Mouse (Mus musculus) left cerebral cortex, adult 9 months (tissue): ENCODE results near the gene Lamb1.
A peak's percentile ranks its signal among the peaks of the same experiment; 100 is the strongest.

Source experiments
- DNase-seq, 2 experiments: peaks; one replicate each; pipeline ENCODE4 v3.0.0; 2022; ENCODE audit warnings: low spot score in 2 of 2

The Lamb1 gene

DNA sequence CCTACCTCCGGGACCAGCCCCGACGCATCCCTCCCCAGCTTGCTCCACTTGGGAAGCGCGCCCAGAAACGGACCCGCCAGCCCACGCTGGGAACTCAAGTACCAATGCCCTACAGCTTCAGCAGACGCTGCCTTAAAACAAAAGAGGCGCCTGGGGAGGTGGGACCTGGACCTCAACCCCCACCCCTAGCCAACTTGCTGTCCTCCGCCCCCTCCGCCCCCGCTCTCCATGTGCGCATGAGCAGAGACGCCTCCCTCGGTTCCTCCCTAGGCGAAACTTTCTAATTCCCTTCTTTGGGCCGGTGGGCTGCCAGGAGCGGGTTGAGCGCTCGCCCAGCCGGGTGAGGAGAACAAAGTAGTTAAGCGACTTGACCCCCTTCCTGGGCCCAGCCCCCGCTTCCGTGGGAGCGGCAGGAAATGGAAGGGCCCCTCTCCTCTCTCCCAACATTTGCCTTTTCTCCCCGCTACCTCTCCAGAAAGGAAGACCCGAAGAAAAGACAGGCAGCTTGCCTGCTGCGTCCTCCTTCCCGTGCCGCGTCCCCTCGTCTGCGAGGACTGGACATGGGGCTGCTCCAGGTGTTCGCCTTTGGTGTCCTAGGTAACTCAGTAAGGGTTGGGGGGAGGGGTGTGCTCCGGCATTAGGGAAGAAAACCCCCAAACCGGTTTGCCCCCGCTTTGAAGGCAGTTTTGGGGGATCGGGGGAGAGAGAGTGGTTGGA lies at the start of gene Lamb1:
Gene Lamb1 (plus strand): TSS at position 230 of the 717 bp plus-strand sequence.
- DNase-seq, result no peak

DNA sequence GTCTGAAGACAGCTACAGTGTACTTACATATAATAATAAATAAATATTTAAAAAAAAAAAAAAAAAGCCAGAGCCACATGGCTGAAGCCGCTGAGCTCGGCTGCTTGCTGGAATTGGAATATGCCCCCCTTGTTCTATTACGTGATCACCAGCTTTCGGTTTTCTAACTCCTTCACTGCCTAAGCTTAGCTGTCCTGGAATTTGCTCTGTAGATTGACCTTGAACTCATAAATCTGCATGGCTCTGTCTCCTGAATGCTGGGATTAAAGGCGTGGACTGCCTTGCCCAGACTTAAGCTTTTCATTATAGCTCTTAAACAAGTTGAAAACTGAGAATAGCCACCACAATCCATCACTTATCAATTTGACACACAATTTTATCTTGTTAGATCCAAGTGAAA lies 47.8 kb upstream of the Lamb1 start:
- DNase-seq, result no peak

DNA sequence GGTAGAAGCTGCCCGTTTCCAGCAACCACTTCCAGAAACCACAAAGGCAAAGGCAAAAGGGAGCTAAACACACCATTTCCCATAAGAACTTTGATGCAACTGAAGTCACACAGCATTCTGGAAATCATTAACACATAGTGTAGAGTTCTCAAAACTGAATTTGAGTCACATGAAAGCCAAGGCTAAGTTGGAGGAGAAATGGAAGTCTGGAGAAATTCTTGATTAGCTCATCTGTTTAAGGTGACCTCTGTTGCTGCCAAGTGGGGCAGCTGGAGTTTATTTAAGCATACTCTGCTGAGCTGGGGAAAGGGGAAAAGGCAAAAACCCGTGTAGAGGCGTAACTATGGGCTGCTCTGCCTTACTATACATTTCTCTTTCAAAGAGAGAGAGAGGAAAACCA lies 46.3 kb upstream of the Lamb1 start:
- DNase-seq, result no peak

DNA sequence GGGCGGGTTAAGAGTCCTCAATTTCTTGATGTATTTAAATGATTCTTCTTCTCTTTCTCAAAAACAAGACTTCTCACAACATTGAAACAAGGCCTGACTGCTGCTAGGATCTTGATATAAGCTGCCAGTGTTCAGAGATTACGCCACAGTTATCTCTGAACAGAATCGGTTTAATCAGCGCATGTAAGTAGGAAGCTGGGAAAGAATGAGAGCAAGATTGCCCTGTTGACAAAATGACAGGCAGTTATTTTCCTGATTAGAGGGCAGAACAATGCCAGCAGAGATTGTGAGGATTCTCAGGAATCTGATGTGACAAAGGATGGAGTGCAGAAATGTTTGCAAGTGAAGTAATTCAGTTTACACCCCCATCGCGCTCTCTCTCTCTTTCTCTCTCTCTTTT lies 43.5 kb upstream of the Lamb1 start:
- no peak for DNase-seq

DNA sequence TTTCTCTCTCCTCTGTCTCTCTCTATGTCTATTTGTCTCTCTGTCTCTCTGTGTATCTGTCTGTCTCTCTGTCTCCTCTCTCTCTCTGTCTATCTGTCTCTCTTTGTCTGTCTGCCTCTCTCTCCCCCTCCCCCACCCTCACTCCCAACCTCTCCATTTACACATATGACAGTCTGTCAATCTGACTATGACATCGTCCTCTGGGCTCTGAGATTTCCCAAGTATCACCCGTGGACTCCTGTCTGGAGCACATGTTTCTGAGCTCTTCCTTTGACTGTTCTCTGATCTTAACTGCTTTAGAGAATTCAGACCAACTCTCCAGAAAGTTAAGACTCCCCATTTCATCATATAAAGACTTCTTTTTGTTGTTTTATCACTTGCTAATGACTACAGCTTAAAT lies 42.8 kb upstream of the Lamb1 start:
- no peak for DNase-seq

DNA sequence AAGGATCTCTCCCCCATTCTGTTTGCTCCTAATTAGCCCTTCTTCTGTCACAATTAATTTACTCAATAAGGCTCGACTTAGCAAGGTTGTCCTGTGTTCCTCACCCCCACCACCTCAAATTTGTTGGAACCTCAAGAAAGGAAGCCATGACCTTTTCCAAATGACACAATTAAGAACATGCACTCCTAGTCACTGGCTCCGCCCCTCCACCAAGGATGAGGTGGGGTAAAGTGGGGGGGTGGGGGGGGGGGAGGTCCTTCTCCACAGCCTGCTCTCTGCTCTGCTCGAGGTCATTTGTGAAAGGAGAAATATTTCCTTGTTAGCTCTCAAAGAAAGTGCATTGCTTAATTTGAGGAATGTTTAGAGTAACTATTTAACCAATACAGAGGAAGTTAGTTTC lies 42.3 kb upstream of the Lamb1 start:
- no peak for DNase-seq

DNA sequence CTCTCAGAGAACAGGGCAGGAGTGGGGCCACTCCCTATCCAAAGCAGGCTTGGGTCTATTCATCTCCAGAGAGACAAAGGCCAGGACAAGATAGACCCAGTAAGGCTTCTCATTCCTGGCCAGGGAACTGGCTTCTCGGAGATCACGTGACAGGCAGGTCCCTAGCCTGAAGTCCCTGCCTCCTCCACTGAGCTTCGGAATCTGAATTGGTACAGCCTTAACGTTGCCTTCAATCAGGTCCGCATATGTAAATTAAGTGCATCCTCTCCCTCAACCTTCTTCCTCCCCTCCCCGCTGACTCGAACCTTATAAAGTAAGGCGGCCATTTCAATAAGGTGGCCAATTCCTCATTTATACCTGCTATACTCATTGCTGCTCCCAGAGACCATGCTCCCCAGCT lies 39.6 kb upstream of the Lamb1 start:
- no peak for DNase-seq

DNA sequence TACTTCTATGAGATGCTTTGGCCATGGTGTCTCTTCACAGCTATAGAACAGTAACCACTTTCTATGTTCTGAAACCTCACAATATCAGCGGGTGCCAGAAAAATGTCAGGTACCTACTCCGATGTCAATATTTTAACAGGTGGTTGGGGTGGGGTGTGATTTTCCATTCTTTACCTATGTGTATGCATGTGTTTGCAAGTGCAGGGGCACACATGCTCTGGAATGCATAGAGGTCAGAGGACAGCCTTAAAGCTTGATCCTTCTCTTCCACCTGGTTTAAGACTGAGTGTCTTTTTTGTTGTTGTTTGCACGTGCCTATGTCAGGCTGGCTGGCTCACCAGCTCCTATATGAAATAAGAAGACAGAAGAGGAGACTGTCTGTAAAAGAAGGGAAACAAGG lies 37.9 kb upstream of the Lamb1 start:
- no peak for DNase-seq

DNA sequence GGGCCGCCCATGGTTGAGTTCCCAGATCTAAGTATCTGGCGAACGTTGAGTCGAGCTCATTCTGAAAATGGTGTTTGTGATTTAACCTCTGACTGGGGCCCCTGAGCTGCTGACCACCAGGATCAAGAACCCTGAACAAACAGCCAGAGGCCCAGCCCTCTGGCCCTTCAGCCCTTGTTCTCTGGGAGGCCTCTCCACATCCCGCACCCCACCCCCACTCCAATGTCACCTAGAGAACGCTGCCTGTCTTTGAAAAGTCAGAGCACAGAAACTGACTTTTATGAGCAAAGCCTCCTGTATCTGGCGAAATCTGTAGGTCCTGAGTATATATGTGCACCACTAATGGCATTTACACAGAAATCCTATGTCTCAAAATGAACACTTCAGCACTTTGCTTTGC lies 36.2 kb upstream of the Lamb1 start:
- no peak for DNase-seq

DNA sequence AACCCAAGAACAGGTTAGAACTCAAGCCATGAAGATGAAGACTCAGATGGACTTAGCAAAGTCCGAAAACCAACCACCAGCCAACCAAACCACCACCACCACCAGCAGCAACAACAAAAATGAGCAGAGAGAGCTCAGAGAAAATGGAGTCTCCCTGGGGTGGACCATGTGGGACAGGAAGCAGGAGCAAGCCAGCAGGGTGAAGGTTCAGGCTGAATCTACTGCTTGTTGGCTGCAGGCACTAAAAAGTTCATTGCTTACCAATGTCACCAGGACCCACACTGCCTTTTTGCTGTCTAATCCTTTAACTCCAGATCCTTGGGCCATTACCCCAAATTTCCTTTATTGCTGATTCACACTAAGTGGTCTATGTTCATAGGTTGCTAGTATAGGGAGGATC lies 32.4 kb upstream of the Lamb1 start:
- no peak for DNase-seq

DNA sequence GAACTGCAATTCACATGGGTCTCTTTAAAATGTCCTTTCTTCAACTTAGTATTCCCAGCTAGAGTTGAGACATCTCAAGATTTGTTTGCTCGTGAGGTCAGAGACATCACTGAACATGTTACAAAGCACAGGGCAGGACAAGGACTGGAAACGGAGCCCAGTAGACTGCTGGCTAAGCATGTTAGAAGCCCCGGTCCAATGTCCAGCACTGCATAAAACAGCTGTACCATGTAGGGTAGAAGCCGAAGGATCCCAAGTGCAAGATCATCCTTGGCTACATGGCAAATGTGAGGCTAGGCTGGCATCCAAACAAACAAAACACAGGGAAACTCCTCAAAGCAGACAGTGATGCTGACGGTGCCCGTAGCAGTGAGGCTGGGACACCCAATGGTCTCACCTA lies 30.0 kb upstream of the Lamb1 start:
- DNase-seq, result no peak

DNA sequence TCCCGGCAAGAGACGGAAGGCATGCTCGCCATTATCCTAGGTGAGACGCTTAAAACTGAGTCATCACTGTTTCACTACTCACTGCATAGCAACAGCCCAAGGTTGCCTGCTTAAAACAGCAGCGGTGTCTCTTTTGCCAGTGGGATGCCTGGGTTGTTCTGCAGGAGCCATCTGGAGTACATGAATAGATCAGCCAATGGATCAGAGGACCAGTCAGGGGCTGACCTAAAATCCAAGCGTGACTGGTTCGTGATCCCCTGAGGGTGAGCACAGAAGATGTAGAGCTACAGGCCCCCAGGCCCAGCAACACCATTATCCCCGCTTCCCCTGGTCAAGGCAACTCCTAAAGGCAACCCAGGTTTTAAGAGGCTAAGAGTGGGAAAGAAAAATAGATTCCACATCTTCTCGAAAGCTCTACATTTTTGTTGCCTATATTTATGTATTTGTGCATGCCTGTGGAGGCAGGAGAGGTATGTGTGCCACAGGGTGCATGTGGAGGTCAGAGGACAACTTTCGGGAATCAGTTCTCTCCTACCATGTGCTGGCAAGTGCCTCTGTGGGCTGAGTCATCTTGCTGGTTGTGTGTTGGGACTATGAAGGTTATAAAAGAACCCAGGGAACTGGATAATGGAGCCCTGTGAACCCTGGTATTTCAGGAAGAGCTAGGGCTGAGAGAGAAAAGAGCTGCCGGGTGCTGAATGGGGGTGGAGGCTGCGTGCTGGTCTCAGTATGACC lies 28.0 kb upstream of the Lamb1 start:
- peak in 1 of 2 experiments; percentile 45 for DNase-seq

DNA sequence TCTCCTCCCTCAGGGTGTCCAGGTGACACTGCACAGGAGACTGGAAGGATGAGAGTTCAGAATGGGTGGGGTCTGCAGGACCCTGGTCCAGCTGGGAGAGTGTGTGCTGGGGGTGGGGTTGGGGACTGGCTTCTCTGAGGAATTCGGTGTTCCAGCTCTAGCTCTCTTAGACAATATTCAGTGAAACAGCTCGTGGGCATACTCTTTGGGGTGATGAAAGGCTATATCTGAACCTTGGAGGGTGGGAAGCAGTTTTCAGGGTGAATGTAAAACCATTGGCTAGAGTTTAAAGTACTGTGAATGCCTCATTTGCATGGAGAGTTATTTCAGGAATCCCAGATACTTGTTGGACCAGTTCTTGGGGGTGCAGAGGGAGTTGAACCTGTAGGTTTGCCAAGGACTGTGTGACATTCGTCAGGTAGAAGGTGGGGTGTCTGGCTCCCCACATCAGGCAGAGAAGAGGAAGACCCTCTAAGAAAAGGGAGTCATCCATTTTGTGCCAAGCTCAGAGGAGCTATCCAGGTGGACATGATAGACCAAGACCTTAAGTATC lies 25.9 kb upstream of the Lamb1 start:
- no peak for DNase-seq

DNA sequence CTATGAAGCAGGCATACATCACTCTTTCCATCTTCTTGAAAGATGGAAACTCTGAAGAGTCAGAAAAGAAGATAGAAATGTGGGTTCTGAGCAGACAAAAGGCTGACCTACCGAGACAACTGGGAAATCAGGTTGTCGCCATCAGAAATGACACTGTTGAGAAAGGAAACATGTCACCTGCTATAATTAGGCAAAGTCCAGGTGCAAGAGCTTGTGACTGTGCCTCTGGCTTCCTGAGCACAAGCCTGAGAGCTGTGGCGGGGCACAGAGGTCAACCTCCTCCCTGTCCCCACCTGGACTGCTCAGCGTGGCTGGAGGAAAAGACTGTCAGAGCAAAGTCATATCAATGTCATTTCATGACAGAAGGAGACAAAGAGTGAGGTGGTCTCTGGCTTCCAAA lies 25.2 kb upstream of the Lamb1 start:
- DNase-seq, result no peak

DNA sequence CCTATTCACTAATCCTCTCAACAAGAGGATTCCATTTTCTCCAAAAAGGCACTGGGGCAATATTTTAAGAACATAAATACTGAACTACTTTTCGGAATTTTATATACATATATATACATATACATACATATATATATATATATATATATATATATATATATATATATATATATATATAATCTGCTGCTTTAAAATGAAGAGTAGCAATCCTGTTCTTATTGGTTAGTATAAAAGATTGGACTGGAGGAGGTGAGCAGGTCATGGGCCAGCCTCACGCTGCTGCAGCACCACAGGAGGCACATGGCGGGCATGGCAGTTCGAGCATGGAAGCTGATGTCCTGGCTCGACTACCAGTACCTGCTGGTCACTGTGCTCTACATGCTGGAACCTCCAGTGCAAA lies 24.6 kb upstream of the Lamb1 start, which contains the start of gene Gm6993:
Gene Gm6993 (plus strand): TSS at position 301 of the 400 bp plus-strand sequence.
- no peak for DNase-seq

DNA sequence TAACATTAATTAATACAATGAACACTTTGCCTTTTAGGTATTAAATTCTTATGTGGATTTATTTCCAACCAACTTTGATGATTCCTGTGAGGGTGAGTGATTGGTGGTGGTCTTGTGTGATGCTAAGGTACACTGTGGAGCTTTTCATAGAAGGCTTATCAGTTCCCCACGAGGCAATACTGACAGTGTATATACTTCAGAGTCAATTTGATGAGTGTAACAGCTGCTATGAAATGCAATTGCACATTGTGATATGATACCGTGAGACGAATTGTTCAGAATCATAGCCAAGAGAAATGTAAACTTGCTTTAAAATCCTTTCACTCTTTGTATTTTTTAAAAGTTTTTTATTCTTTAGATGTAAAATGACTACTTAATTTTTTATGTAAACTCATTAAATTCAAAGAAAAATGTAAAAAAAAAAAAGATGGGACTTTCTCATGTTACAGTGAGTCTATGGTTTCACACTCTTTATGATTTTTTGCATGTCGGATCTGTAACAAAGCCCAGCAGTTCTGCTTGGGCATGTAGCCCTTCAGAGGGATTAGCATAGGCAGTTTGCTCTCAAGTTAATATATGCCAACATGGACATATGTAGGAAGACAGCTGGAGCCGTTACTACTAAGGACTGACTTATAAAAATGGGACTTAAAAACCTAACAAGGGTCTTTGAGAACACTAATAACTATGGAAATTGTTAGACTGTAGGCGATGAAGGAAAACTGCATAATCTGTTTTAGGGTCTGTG lies 23.3 kb upstream of the Lamb1 start:
- no peak for DNase-seq

DNA sequence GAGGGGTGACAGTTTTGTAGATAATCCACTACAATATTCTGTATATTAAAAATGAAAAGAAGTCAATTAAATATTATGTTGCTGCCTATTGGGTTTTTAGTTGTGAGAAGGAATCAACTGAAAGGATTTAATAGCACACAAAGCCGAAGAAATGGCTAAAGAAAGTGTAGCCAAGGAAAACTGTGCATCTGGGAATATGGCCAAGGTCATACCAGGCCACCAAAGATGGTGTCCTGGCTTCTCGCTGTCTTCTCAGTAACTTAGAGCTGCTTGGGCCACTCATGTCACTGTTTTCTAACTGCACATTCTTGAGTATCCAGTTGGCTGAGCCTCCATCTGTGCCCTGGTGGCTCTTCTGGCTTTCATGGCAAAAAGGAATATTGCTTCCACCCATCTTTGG lies 21.0 kb upstream of the Lamb1 start:
- no peak for DNase-seq

DNA sequence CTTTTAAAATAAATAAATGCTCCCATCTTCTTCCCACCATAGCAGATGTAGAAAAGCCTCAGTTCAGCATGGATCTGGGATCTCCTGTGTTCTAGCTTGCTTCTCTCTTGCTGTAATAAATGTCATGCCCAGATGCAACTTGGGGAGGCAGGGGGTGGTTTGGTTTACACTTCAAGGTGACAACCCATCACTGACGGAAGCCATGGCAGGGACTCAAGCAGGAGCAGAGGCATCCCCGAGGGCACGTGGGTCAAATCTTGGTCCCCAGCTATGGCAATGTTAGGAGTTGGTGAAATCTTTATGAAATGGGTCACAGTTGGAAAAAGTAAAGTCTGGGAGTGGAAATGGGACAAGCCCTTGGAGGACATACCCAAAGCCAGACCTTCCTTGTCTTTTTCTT lies 20.3 kb upstream of the Lamb1 start:
- DNase-seq, result no peak

DNA sequence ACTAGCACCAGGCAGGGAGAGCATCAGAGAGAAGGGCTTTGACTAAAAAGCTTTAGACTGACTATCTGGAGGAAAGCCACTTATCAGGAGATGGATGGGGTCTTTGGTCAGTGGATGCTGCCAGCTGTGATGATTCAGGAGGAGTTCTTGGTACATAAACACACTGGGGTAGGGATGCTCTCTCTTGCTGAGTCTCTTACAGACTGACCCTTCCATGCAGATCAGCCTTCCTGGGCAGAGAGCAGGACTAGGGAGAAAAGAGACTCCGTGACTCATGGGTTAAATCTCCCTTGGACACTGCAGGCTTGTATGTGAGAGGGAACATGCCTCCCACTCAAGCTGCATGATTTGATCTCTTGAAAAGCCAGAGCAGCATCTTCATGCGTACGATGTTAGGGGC lies 18.9 kb upstream of the Lamb1 start:
- no peak for DNase-seq

DNA sequence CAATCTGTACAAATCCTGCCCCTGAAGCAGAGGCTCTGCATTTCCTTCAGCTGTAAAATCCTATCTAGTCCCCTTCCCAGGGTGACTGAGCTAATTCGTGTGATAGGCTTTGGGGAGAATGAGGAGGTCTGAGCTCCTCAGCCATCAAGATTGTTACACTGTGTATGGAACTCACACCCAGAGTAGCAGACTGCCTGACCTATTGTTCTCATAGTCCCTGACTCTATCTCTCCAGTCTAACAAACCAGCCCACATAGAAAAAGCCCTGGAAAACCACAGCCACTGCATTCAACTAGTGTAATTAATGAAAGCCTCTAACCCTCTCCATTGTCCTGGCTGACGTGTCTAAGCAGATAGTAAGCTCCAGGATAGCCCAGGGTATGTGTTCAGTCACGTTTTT lies 18.4 kb upstream of the Lamb1 start:
- DNase-seq, result no peak

DNA sequence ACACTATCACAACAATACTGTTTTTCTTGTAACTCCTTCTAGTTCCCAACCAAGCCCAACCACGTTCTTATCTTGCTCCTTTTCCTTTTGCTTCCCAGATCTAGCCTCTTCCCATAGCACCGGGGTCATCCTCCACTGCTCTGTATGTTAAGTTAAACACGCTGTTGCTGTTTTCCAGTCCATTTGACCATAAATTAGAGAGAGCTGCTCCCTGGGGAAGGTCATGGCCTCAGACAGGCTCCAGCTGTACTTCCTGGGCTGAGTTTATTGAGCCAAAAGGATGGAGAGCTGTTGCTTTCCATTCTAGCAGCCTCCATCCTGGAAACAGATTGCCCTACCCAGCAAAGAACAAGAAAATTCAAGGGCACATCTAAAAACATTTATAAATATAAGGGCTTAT lies 16.9 kb upstream of the Lamb1 start:
- DNase-seq, result no peak

DNA sequence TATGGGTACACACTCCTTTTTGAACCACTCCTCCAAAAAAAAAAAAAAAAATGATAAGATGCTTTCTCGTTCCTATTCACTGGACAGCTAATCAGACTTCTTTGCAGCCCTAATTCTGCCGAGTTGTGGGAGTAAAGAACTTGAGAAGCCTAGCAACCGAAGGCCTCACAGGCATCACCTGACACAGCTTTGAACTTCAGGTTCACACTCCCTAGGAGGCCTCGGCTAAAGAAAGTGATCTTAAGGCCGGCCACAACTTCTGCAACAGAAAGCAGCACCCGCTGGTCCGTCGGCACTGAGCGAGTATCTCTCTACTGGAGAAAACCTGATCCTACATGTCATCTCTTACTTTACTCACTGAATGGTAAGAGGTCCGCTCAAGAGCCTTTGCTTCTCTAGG lies 16.4 kb upstream of the Lamb1 start:
- DNase-seq, result no peak

DNA sequence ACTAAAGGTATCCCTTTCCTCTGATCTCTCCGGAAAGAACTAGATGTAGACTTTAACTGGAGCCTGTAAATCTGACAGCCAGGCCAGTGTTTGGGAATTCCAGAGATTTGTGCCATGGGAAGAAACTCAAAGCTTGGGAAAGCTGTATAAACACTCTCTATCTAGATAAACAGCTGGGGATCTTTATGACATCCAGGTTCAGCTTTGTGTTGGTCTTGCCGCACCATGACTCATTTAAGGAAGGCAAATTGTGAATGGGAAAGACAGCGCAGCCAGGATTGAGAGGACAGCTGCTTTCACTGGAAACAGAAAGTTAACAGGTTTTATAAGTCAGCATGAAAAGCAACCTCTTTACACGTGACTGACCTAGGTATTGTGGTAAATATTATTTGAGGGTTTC lies 12.8 kb upstream of the Lamb1 start:
- DNase-seq, result no peak
